Mouse (Mus musculus) gastrocnemius, postnatal 14 days (tissue): ENCODE results near the gene Gm364. TPM values are rescaled to one million over a fixed set of nuclear protein-coding genes. Genes with fewer than 3 reads are reported as not detected.

Experiments
- total RNA-seq, 2 experiments: library from RNA; stranded (reverse); gene quantifications; 2 replicates each; pipeline ENCODE4 v1.2.3; 2021

Gene Gm364
- total RNA-seq, 2 experiments from 2014 or later, result not detected

Other genes starting within 250 kb of the Gm364 start
- not detected for gene Cd40lg, start 197.0 kb upstream of the Gm364 start, total RNA-seq
- gene Arhgef6, start 70.4 kb upstream of the Gm364 start, total RNA-seq, result 10 to 100 TPM; 70.0 to 71.3 TPM
- gene Rbmx, start 16.1 kb upstream of the Gm364 start, total RNA-seq, result 10 to 100 TPM; 22.2 to 22.7 TPM
- gene Gpr101, start 94.6 kb downstream of the Gm364 start, total RNA-seq, result not detected